Mouse (Mus musculus) left cerebral cortex, postnatal 10 days (tissue): ENCODE results near the gene Mpzl3. TPM values are rescaled to one million over a fixed set of nuclear protein-coding genes. Genes with fewer than 3 reads are reported as not detected.
"Not testable (repeated sequence)": the region's sequence is repeated elsewhere in the genome, so short reads cannot be mapped to it uniquely, and the experiment has no call there.

Source experiments
- DNase-seq, 2 experiments: peaks; one replicate each; pipeline ENCODE4 v3.0.0; 2021 to 2022; ENCODE audit warnings: low spot score in 2 of 2, mixed read lengths in 1 of 2; ENCODE audit errors: extremely low spot score in 1 of 2
- intact Hi-C: fragments of 180-260 bp; cut with DNase I; formaldehyde crosslinking; loops from one replicate; pipeline ENCODE4 v1.15.1; 2025
- total RNA-seq, 2 experiments: library from RNA; stranded (reverse); gene quantifications; 2 replicates each; pipeline ENCODE4 v1.2.3; 2021

The Mpzl3 gene
- total RNA-seq: 1 to 10 TPM; 3.1 to 4.5 TPM

- intact Hi-C loops: no loop called here
- peak; percentile 83 to 94 for DNase-seq
These were observed at the start of gene Mpzl3 for GRCm38 (mm10) chr9:45055082-45055713. TSS of gene Mpzl3 (plus strand) at chr9:45055186.

GRCm38 (mm10) chr9:45007404-45007803 is 47.6 kb upstream of the Mpzl3 start:
- DNase-seq: no peak
- intact Hi-C loops: no loop called here

GRCm38 (mm10) chr9:45008342-45008741 is 46.6 kb upstream of the Mpzl3 start:
- DNase-seq: no peak
- intact Hi-C loops: no loop called here

GRCm38 (mm10) chr9:45009180-45010078 is 45.6 kb upstream of the Mpzl3 start, which contains the start of gene Cd3e:
TSS of gene Cd3e (minus strand) at chr9:45009627.
- intact Hi-C loops: no loop called here
- DNase-seq: no peak

GRCm38 (mm10) chr9:45010461-45010860 is 44.5 kb upstream of the Mpzl3 start:
- intact Hi-C loops: no loop called here
- no peak for DNase-seq

- no peak for DNase-seq
- intact Hi-C loops: no loop called here
These were observed 43.7 kb upstream of the Mpzl3 start for GRCm38 (mm10) chr9:45011291-45011690.

GRCm38 (mm10) chr9:45014879-45015278 is 40.1 kb upstream of the Mpzl3 start:
- intact Hi-C loops: no loop called here
- DNase-seq: no peak

GRCm38 (mm10) chr9:45015841-45016240 is 39.1 kb upstream of the Mpzl3 start:
- DNase-seq: no peak
- intact Hi-C loops: no loop called here

- DNase-seq: peak in 1 of 2 experiments; percentile 29
These were observed 37.0 kb upstream of the Mpzl3 start for GRCm38 (mm10) chr9:45018031-45018430.

GRCm38 (mm10) chr9:45022800-45023199 is 32.2 kb upstream of the Mpzl3 start:
- intact Hi-C loops: loop anchor here (5.0 kb wide), 2 partner anchors 110 to 125 kb away; no protein-coding TSS in a partner anchor
- DNase-seq: peak in 1 of 2 experiments; percentile 30

More at GRCm38 (mm10) chr9:45018031-45018430, 37.0 kb upstream of the Mpzl3 start:
- intact Hi-C loops: no loop called here

GRCm38 (mm10) chr9:45023638-45024037 is 31.3 kb upstream of the Mpzl3 start:
- DNase-seq: no peak
- intact Hi-C loops: loop anchor here (5.0 kb wide), 2 partner anchors 109 to 124 kb away; no protein-coding TSS in a partner anchor

GRCm38 (mm10) chr9:45024187-45024586 is 30.8 kb upstream of the Mpzl3 start:
- no peak for DNase-seq
- intact Hi-C loops: loop anchor here (5.0 kb wide), 2 partner anchors 108 to 123 kb away; no protein-coding TSS in a partner anchor

- intact Hi-C loops: no loop called here
These were observed 27.6 kb upstream of the Mpzl3 start for GRCm38 (mm10) chr9:45027376-45027775.

GRCm38 (mm10) chr9:45030341-45030740 is 24.6 kb upstream of the Mpzl3 start:
- no peak for DNase-seq
- intact Hi-C loops: no loop called here

More at GRCm38 (mm10) chr9:45027376-45027775, 27.6 kb upstream of the Mpzl3 start:
- no peak for DNase-seq

- intact Hi-C loops: no loop called here
- no peak for DNase-seq
These were observed 22.7 kb upstream of the Mpzl3 start for GRCm38 (mm10) chr9:45032261-45032660.

- DNase-seq: no peak
- intact Hi-C loops: loop anchor here (1.0 kb wide), 1 partner anchor 35 kb away; no protein-coding TSS in a partner anchor
These were observed 20.5 kb upstream of the Mpzl3 start for GRCm38 (mm10) chr9:45034526-45034925.

GRCm38 (mm10) chr9:45037803-45038202 is 17.2 kb upstream of the Mpzl3 start:
- intact Hi-C loops, DNase-seq: not testable (repeated sequence)

- intact Hi-C loops: no loop called here
- DNase-seq: no peak
These were observed 15.5 kb upstream of the Mpzl3 start, which contains the start of gene Mpzl2 for GRCm38 (mm10) chr9:45039499-45039898. TSS of gene Mpzl2 (plus strand) at chr9:45039799.

- intact Hi-C loops: no loop called here
- DNase-seq: no peak
These were observed 14.7 kb upstream of the Mpzl3 start for GRCm38 (mm10) chr9:45040066-45040845.
